Mouse (Mus musculus) left cerebral cortex, postnatal 36 days (tissue): ENCODE measurements around the gene Pgls. TPM values are rescaled to one million over a fixed set of nuclear protein-coding genes. Genes with fewer than 3 reads are reported as not detected.

Source experiments
- DNase-seq, 2 experiments: peaks; one replicate each; pipeline ENCODE4 v3.0.0; 2021 to 2022; ENCODE audit warnings: low spot score in 2 of 2, mixed read lengths in 1 of 2
- intact Hi-C: fragments of 180-260 bp; cut with DNase I; formaldehyde crosslinking; loops from one replicate; pipeline ENCODE4 v1.15.1; 2025
- microRNA-seq: library from miRNA; unstranded; fragments of <30 nt; microRNA quantifications from one replicate; pipeline ENCODE4 v1.2.0, GENCODE M21; 2022
- total RNA-seq, 2 experiments: library from RNA; stranded (reverse); gene quantifications; 2 replicates each; pipeline ENCODE4 v1.2.3; 2021

Gene Pgls
- total RNA-seq, 2 experiments from 2014 or later = 31.1 to 41.6 TPM

DNA sequence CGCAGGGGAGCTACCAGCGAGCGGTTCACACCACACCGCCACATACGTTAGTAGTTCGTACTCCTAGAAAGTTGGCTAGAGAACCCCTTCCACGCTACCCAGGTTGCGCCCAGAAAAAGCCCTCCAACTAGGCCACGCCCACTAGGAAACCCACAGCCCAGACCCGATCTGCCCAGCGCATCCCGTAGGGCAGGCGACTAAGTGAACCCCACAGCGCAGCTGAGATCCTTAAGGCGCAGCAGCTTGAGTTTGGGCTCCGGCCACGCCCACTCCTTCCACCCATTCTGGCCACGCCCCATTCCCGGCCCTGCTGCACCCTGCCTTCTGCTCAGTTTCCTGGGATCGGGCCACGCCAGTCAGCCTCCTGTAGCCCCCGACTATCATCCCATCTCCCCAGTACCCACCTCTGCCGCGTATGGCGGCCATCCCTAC, 37.8 kb downstream of the Pgls start:
- intact Hi-C loops = no loop called here
- no peak for DNase-seq

DNA sequence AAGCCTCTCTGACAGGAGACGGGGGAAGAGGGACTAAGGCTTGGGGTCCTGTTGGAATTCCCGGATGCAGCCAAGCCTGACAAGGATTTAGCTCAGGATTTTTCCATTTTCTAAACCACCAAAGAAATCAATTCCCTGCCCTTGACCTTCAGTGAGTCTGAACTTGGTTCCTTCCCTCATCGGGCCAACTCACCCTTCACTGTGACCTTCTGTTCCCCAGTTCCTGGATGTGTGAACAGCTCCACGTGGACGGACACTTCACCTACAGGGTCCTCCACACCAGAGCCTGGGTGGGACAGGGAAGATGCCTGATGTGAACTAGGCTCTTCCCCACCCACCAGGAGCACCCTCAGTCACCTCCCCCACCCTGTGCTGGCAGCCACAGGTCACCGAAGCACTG, 38.8 kb downstream of the Pgls start:
- no peak for DNase-seq
- intact Hi-C loops = no loop called here

DNA sequence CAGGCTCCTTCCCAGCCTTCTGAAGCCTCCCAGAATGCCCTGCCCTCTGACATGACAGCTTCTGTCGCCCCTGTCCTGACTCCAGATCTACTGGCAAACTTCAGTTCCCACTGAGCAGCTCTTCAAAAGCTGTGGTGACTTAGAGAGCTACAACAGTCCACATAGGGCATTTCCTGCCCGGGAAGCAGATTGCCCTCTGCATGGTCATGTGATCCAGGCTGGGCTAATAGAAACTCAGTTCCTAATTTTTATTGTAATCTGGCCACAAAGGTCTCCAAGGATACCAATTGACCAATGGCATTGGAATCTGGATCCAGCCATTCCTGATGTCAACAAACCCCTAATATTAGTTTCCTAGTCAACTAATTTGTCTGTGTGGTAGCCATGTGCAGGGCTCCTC, 39.9 kb downstream of the Pgls start:
- DNase-seq = no peak
- intact Hi-C loops = no loop called here

- DNase-seq = no peak
- intact Hi-C loops = no loop called here
Observed at GRCm38 (mm10) chr8:71633164-71633563, 41.2 kb downstream of the Pgls start.

GRCm38 (mm10) chr8:71633981-71634667, 42.1 kb downstream of the Pgls start:
- intact Hi-C loops = no loop called here
- no peak for DNase-seq

- intact Hi-C loops = no loop called here
- no peak for DNase-seq
Observed at GRCm38 (mm10) chr8:71637149-71638095, 45.4 kb downstream of the Pgls start.

- no peak for DNase-seq
- intact Hi-C loops = no loop called here
Observed at GRCm38 (mm10) chr8:71638321-71638720, 46.3 kb downstream of the Pgls start.

DNA sequence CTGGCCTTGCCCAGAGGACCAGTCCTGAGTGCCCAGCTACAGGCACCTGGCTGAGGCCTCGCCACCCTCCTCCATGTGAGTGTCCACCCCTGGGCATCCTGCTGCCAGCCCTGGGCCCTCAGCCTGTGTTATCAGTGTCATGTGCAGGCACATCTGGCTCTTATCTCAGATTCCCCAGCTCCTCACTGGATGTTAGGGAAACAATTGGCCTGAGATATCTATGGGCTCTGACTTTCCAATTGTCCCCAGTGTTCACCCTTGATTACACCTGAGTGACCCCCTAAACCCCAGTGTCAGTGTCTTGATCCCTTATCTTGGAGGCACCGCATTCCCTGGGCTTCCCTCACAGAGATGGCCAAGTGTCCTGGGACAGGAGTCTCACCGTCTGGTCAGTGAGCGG, 47.3 kb downstream of the Pgls start:
- intact Hi-C loops = no loop called here
- no peak for DNase-seq

GRCm38 (mm10) chr8:71645510-71645909, 53.5 kb downstream of the Pgls start:
- DNase-seq = no peak
- intact Hi-C loops = no loop called here

Small RNA genes lying within 50 kb of the gene (microRNA-seq; reads per million reads assigned to microRNA genes)
- gene Mir6769b = 34.8 reads per million, percentile 46 among the genes with 10 or more reads in this experiment

Other genes with a start within 250 kb of the Pgls start
- 100 to 1,000 TPM; 104 to 119 TPM for gene Use1, start 225.3 kb upstream of the Pgls start, total RNA-seq
- 10 to 100 TPM; 15.4 to 18.1 TPM for gene Ocel1, start 220.9 kb upstream of the Pgls start, total RNA-seq
- gene Nr2f6, start 210.2 kb upstream of the Pgls start, total RNA-seq = 10 to 100 TPM; 39.3 to 40.6 TPM
- 1 to 10 TPM; 3.4 to 4.9 TPM for gene Ushbp1, start 196.4 kb upstream of the Pgls start, total RNA-seq
- 100 to 1,000 TPM; 101 to 116 TPM for gene Babam1, start 195.3 kb upstream of the Pgls start, total RNA-seq
- under 1 TPM in 1 of 2 experiments, not detected in 1; 0.29 TPM for gene Ankle1, start 186.2 kb upstream of the Pgls start, total RNA-seq
- 100 to 1,000 TPM; 303 to 342 TPM for gene Abhd8, start 128.5 kb upstream of the Pgls start, total RNA-seq
- gene Mrpl34, start 127.2 kb upstream of the Pgls start, total RNA-seq = 10 to 100 TPM; 47.3 to 68.9 TPM
- gene Dda1, start 123.0 kb upstream of the Pgls start, total RNA-seq = 10 to 100 TPM; 70.7 to 78.7 TPM
- gene Ano8, start 106.2 kb upstream of the Pgls start, total RNA-seq = 10 to 100 TPM; 59.3 to 62.2 TPM
- 10 to 100 TPM; 34.2 to 36.0 TPM for gene Gtpbp3, start 104.1 kb upstream of the Pgls start, total RNA-seq
- 1 to 10 TPM; 7.4 to 9.4 TPM for gene Plvap, start 80.4 kb upstream of the Pgls start, total RNA-seq
- not detected for gene Ccdc194, start 66.5 kb upstream of the Pgls start, total RNA-seq
- 1 to 10 TPM; 3.5 to 4.8 TPM for gene Bst2, start 54.7 kb upstream of the Pgls start, total RNA-seq
- gene Mvb12a, start 49.3 kb upstream of the Pgls start, total RNA-seq = 10 to 100 TPM; 37.8 to 43.0 TPM
- gene Tmem221, start 33.3 kb upstream of the Pgls start, total RNA-seq = not detected
- under 1 TPM; 0.18 to 0.22 TPM for gene Nxnl1, start 25.6 kb upstream of the Pgls start, total RNA-seq
- gene Slc27a1, start 23.3 kb upstream of the Pgls start, total RNA-seq = 100 to 1,000 TPM in 1 of 2 experiments, 10 to 100 TPM in 1; 94.7 to 109 TPM
- 1 to 10 TPM; 3.9 to 4.0 TPM for gene Fam129c, start 5.5 kb downstream of the Pgls start, total RNA-seq
- gene Colgalt1, start 18.8 kb downstream of the Pgls start, total RNA-seq = 10 to 100 TPM; 48.5 to 52.2 TPM
- gene Unc13a, start 79.6 kb downstream of the Pgls start, total RNA-seq = 100 to 1,000 TPM; 278 to 328 TPM
- gene Jak3, start 84.1 kb downstream of the Pgls start, total RNA-seq = 1 to 10 TPM; 4.0 to 5.5 TPM
- 1 to 10 TPM in 1 of 2 experiments, under 1 TPM in 1; 0.59 to 1.9 TPM for gene Insl3, start 97.0 kb downstream of the Pgls start, total RNA-seq
- gene B3gnt3, start 109.6 kb downstream of the Pgls start, total RNA-seq = under 1 TPM; 0.52 to 0.75 TPM
- gene Fcho1, start 133.5 kb downstream of the Pgls start, total RNA-seq = 100 to 1,000 TPM; 156 to 193 TPM